Mouse (Mus musculus): ENCODE measurements around the gene Gm3183.
"Not testable (repeated sequence)": the region's sequence is repeated elsewhere in the genome, so short reads cannot be mapped to it uniquely, and the experiment has no call there.

Gm3183 gene

GRCm38 (mm10) chr5:94865136-94865535 lies at the start of gene Gm3183:
Gm3183 (plus strand) TSS chr5:94865436.
- not testable (repeated sequence) for DNase-seq

All from kidney, postnatal 25 days (tissue).